Mouse (Mus musculus) embryonic facial prominence, embryonic 10.5 days (tissue): ENCODE measurements at regions not wholly inside any gene's neighbourhood (a gene's known extent, or its start where the extent isn't known, plus 50 kb on each side); places are given as distances from the start of the nearest gene placed in this dataset.
A peak's percentile ranks its signal among the peaks of the same experiment; 100 is the strongest.

Source experiments
- DNase-seq: peaks from one replicate; pipeline ENCODE4 v3.0.0-alpha.2; 2017; ENCODE audit warnings: low spot score
- H3K27ac ChIP-seq: fragments of 300-500 bp; sonication (generic); replicated peaks from 2 replicates; pipeline ENCODE4 v1.5.1; 2016; ENCODE audit warnings: mild to moderate bottlenecking
- H3K27me3 ChIP-seq: fragments of 300-500 bp; sonication (generic); replicated peaks from 2 replicates; pipeline ENCODE4 v1.6.1; 2016; ENCODE audit warnings: low read depth, mild to moderate bottlenecking; ENCODE audit not compliant: poor library complexity, severe bottlenecking
- H3K36me3 ChIP-seq: fragments of 300-500 bp; sonication (generic); replicated peaks from 2 replicates; pipeline ENCODE4 v1.6.1; 2016; ENCODE audit warnings: mild to moderate bottlenecking, moderate library complexity
- H3K4me1 ChIP-seq: fragments of 300-500 bp; sonication (generic); 2 replicates; pipeline ENCODE4 v1.6.1; 2016
- H3K4me3 ChIP-seq: fragments of 300-500 bp; sonication (generic); 2 replicates; pipeline ENCODE4 v1.5.1; 2016; ENCODE audit warnings: mild to moderate bottlenecking, moderate library complexity
- H3K9me3 ChIP-seq: fragments of 300-500 bp; sonication (generic); 2 replicates; pipeline ENCODE4 v1.6.1; 2016; ENCODE audit warnings: mild to moderate bottlenecking
- WGBS: fragments of 180-500 bp; shearing (Covaris S2); methylation state at CpG from one replicate; pipeline ENCODE4 v1.1.7; 2016; 5-methylcytosine and 5-hydroxymethylcytosine counted together

DNA sequence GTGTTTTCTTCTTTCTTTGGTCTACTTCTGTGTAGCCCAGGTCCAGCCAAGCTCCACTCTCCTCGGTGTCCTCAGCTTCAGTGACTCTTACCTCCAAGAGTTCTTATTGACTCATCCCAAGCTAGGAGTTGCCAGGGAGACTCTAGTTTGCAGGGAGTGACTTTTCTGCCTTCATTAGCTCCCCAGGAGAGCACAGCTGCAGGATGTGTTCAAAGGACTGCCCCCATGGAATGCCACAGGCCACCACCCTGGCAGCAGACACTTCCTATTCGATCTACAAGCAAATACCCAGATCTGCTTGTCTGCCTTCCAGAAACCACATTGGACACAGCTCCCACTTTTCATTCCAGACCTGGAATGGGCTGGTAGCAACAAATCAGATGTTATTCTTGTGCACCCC is 269.6 kb upstream of the Tnp1 start:
- Histone ChIP-seq H3K4me3 (no peak overlapping the region), H3K27me3 (no peaks in the 10 kb centered on the region), H3K36me3 (no peaks in the 10 kb centered on the region), H3K4me1 (no peaks in the 10 kb centered on the region), H3K9me3 (peaks cover 8% of the 10 kb centered on the region; the same call in 1 of the 2 replicates), H3K27ac (no peak overlapping the region)
- 82% methylated on average over 2 of the region's 2 CpGs for WGBS
- no peak for DNase-seq

DNA sequence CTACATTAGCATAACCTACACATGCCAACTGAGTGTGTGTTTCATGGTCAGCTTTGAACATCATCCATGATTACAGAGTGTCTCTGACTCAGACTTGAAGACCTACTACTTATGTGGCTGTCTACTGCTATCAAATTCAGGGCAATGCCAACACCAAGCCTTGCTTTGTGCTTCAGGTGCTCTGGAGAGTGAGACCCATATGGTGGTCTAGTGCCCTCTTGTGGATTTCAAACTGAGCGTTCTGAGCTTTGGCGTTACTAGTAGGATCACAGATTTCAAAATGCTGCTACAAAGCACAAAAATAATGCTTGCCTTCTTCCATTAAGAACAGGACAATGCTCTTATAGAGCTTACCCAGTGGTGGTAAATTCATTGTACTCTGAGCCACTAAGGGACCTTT is 258.8 kb upstream of the Tnp1 start:
- WGBS, result 32% methylated on average over 2 of the region's 2 CpGs

DNA sequence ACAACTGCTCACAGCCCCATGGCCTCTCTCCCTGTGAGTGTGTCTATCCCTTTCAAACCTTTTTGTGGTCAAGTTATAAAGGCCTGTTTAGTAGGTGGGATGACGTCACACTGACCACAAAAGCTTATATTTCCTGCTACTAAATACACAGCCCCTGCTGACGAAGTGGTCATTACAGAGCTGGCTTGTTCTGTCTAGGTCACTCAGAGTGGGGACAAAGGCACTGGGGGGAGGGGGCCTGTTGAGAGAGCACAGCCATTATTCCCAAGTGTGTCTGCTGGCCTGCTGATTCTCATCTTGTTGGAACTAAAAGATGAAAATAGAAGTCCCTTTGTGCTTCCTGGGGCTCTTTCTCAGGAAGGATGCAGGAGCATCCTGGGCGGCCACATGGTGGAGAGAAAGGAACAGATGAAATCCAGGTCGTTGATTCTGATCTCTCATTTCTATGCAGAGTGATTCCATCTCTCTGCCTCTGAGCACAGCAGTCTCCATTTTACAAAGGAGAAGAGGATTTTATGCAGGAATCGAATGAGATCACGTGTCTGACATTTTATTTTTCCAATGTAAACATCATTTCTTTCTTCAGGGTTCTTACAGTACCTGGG is 255.2 kb upstream of the Tnp1 start:
- Histone ChIP-seq H3K27ac (peak overlapping the region; percentile 45), H3K4me1 (peaks cover 19% of the 10 kb centered on the region)
- DNase-seq, result peak; percentile 57

More for the DNA sequence above, 258.8 kb upstream of the Tnp1 start:
- DNase-seq, result no peak
- H3K4me1 ChIP-seq, result peaks cover 19% of the 10 kb centered on the region
- peaks cover 4% of the 10 kb centered on the region; the same call in 1 of the 2 replicates for H3K27me3 ChIP-seq
- no peak overlapping the region for H3K27ac ChIP-seq
- H3K36me3 ChIP-seq, result no peaks in the 10 kb centered on the region
- no peaks in the 10 kb centered on the region for H3K9me3 ChIP-seq
- H3K4me3 ChIP-seq, result no peak overlapping the region

DNA sequence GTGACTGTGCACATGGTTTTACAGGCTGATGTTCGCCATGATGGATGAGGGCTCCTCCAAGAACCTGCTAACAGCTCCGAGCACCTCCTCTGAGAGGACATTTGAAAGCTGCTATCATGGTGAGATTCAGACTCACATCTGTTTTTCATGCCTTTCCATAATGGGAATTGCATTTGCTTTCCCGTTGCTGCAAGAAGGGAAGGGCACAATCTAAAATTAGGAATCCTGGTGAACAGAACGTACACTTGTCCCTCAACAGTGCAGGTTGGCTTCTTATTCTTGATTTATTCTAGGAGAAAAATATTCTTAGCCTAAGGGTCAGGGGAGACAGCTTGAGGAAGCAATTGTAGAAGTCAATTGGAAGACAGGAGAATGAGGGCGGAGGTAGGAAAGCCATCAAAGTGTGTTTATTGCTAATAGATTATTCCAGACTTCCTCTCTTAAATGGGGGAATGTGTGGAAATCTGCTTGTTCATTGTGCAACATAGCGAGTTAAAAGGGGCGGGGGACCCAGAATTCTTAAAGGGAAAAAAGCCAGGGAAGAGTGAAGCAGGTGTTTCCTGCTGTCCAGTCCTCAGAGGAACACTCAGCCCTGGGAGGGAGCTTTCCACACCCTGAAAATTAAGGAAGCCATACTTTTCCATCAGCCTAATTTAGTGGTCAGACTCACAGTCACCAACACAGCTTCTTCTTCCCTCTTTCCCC is 253.5 kb upstream of the Tnp1 start:
- Histone ChIP-seq H3K4me3 (no peak overlapping the region), H3K36me3 (no peaks in the 10 kb centered on the region), H3K9me3 (no peaks in the 10 kb centered on the region), H3K4me1 (peaks cover 24% of the 10 kb centered on the region), H3K27me3 (0 out of 2 replicates have a peak, but pooled peaks cover 8% of the 10 kb centered on the region), H3K27ac (no peak overlapping the region)
- no peak for DNase-seq
- WGBS, result 84% methylated on average over 7 of the region's 7 CpGs

More for the DNA sequence above, 255.2 kb upstream of the Tnp1 start:
- Histone ChIP-seq H3K4me3 (no peak overlapping the region), H3K27me3 (peaks cover 3% of the 10 kb centered on the region; the same call in 1 of the 2 replicates), H3K9me3 (no peaks in the 10 kb centered on the region), H3K36me3 (no peaks in the 10 kb centered on the region)
- 39% methylated on average over 6 of the region's 6 CpGs for WGBS

DNA sequence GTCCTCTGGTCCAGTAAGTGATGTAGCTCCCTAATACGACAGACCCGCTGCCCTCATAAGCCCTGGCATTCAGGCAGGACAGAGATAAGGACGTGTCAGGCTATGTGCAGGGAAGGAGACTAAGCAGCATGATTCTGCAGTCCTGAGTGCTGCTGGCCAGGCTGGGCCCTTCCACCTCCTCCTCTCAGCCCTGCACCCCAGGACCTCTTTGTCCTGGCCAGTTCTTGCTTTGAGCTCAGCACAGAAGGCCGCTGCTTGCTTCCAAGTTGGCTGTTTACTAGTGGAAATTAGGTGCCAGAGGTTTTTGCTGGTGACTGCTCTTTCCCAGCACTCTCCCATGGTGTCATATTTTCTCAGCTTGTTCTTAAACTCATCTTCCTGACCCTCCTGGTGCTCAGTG is 249.3 kb upstream of the Tnp1 start:
- WGBS, result 52% methylated on average over 4 of the region's 4 CpGs
- Histone ChIP-seq H3K4me1 (peaks cover 5% of the 10 kb centered on the region; the same call in 1 of the 2 replicates), H3K9me3 (no peaks in the 10 kb centered on the region), H3K27ac (no peak overlapping the region), H3K4me3 (no peak overlapping the region), H3K36me3 (no peaks in the 10 kb centered on the region), H3K27me3 (0 out of 2 replicates have a peak, but pooled peaks cover 17% of the 10 kb centered on the region)
- no peak for DNase-seq

DNA sequence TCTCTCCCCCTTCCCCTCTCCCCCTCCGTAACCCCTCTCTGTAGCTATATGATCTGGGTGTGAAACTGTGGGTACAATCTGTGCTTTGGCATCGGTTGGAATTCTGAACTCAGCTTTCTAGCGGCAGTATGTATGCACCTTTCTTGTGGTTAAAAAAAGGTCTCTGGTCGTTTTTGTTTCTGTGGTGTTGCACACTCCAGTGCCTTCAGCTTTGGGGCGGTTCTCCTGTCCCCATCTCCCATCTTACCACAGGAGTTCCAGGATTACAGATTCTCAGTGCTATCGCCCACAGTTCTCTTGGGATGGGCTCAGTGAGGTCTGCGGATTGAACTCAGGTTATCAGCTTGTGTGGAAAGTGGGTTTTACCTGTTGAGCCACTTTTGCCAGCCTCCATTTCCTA is 248.5 kb upstream of the Tnp1 start:
- H3K36me3 ChIP-seq, result no peaks in the 10 kb centered on the region
- H3K9me3 ChIP-seq, result no peaks in the 10 kb centered on the region
- 0 out of 2 replicates have a peak, but pooled peaks cover 17% of the 10 kb centered on the region for H3K27me3 ChIP-seq
- H3K4me1 ChIP-seq, result peaks cover 5% of the 10 kb centered on the region; the same call in 1 of the 2 replicates
- 74% methylated on average over 7 of the region's 7 CpGs for WGBS
- H3K4me3 ChIP-seq, result no peak overlapping the region
- DNase-seq, result no peak
- no peak overlapping the region for H3K27ac ChIP-seq

DNA sequence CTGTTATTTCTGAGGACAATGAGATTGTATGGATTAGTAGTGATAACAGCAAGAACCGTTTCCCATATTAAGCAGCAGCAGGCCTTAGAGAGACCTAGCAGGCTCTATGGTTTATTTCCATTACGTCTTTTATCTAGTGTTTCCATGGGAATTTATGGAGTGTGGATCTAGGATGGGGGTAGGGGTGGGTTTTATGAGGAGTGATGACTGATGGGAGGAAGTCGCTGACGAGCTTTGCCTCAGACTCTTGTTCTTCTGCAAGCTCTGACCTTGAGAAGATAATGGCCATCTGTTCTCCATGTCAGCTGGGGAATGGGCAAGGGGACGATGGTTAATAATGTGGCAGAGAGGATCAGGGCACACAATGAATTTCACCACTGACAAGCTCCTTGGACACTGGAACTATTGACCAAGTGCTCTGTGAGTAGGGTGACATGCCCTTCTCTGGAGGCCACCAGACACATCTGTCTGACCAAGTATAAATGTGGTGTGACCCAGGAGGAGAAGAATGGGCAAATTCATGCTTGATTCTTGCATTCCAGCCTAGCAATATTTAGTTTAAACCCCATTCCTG is 243.9 kb upstream of the Tnp1 start:
- Histone ChIP-seq H3K4me1 (peaks cover 6% of the 10 kb centered on the region; the same call in 1 of the 2 replicates), H3K27ac (no peak overlapping the region), H3K36me3 (no peaks in the 10 kb centered on the region), H3K4me3 (no peak overlapping the region), H3K9me3 (no peaks in the 10 kb centered on the region), H3K27me3 (peaks cover 40% of the 10 kb centered on the region)
- DNase-seq, result no peak
- WGBS, result 76% methylated on average over 5 of the region's 5 CpGs

DNA sequence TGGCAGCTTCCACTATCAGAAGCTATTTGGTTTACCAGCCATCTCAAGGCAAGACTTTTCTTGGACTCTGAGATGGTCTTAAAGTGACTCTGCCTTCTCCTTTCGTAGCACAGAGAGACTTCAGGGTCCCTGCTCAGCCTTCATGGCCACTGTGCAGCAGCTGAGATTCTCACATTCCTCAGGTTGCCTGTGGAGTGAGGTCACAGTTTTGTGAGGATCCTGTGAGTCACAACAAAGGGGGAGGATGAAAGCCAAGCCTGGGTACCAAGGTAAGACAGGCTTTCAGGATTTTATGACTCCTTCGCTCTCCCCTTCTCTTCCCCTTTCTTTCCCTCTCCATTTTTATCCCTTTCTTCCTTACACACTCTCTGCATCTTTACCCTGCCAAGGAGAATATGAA is 241.6 kb upstream of the Tnp1 start:
- no peak for DNase-seq
- Histone ChIP-seq H3K27me3 (peaks cover 48% of the 10 kb centered on the region), H3K27ac (no peak overlapping the region), H3K9me3 (no peaks in the 10 kb centered on the region), H3K4me3 (no peak overlapping the region), H3K36me3 (no peaks in the 10 kb centered on the region), H3K4me1 (peaks cover 11% of the 10 kb centered on the region)
- 80% methylated on average over 2 of the region's 2 CpGs for WGBS

DNA sequence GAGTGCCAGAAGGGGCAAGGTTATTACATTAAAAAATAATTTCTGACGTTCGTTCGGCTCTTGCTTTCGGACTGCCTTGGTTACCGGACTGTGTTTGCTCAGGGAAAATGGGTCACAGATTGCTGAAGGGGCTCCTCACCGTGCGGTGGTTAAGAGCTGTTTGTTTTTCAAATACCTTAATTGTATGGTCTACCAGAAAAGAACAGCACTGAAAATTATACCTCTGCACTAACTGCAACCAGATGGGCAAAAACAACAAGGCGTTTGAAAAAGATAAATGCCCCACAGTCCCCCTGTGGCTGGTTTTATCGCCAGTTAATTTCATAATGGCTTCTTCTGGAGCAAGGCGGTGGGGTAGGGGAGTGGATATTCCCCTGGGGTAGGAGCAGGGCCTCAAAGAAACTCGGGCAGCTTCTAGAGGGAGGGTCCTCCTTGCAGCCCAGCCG is 236.2 kb upstream of the Tnp1 start:
- peak; percentile 76 for DNase-seq
- Histone ChIP-seq H3K9me3 (no peaks in the 10 kb centered on the region), H3K36me3 (no peaks in the 10 kb centered on the region), H3K4me3 (peak overlapping the region; percentile 26), H3K4me1 (peaks cover 34% of the 10 kb centered on the region), H3K27me3 (peaks cover 54% of the 10 kb centered on the region), H3K27ac (peak overlapping the region; percentile 75)
- WGBS, result 21% methylated on average over 12 of the region's 12 CpGs

DNA sequence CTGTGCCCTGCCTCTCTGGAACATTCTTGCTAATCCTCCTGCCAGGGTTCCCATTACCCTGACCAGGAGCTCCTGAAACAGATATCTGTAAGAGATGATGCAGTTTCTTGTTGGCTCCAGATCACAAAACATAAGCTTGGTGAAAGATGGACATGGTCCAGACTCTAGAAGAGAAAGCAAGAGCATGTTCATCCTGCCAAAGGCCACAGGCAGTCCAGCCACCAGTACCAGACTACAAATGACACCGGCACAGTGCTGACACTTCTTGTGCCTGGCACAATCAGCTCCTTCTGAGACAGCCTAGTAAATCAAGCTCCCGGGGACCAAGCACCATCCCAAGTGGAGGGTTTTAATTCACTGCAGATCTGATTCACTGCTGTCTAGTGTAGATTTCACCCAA is 228.3 kb upstream of the Tnp1 start:
- no peak overlapping the region for H3K4me3 ChIP-seq
- H3K4me1 ChIP-seq, result peaks cover 22% of the 10 kb centered on the region
- H3K27ac ChIP-seq, result no peak overlapping the region
- 83% methylated on average over 2 of the region's 2 CpGs for WGBS
- no peaks in the 10 kb centered on the region for H3K36me3 ChIP-seq
- H3K9me3 ChIP-seq, result no peaks in the 10 kb centered on the region
- no peak for DNase-seq
- H3K27me3 ChIP-seq, result peaks cover 7% of the 10 kb centered on the region; the same call in 1 of the 2 replicates

DNA sequence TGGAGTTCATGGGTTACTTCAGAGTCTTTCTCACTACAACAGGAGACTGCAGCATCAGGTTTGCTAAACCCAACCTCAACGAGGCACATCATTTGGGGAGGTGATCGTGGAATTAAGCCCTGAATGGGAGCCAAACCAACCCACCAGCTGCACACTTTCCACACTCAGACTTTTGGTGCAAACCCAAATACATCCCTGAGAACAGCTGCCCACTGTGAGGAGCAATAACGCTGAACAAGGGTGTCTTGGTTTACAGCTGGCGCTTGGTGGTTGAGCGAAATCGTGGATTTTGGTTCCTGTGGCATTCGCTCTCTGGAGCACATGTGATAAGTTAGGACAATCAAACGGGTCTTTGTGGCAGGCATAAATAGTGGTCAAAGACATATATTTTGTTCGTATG is 226.6 kb upstream of the Tnp1 start:
- H3K4me1 ChIP-seq, result peaks cover 17% of the 10 kb centered on the region
- WGBS, result 89% methylated on average over 9 of the region's 9 CpGs

DNA sequence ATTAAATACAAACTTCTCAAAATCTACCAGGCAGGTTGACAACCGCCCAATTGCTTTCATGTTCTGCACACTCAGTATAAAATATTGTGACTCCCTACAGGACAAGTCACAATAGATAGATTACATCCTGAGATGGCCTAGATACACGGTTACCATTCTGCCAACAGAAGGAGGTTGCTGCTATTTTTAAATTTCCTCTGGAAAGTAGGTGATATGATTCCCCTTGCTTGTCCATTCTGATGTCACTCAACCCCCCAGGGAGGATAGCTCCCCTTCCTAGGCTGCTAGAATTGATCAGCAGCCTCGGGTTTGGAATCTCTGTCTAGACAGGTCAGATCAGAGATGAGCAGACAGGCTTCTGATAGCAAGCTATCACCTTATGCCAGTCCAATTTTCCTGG is 221.2 kb upstream of the Tnp1 start:
- 0 out of 2 replicates have a peak, but pooled peaks cover 3% of the 10 kb centered on the region for H3K4me1 ChIP-seq
- WGBS, result 84% methylated on average over 3 of the region's 3 CpGs
- no peak for DNase-seq
- H3K27me3 ChIP-seq, result no peaks in the 10 kb centered on the region
- no peak overlapping the region for H3K4me3 ChIP-seq
- no peaks in the 10 kb centered on the region for H3K9me3 ChIP-seq
- no peak overlapping the region for H3K27ac ChIP-seq
- H3K36me3 ChIP-seq, result no peaks in the 10 kb centered on the region

More for the DNA sequence above, 226.6 kb upstream of the Tnp1 start:
- Histone ChIP-seq H3K27ac (no peak overlapping the region), H3K27me3 (peaks cover 4% of the 10 kb centered on the region; the same call in 1 of the 2 replicates), H3K9me3 (no peaks in the 10 kb centered on the region), H3K36me3 (no peaks in the 10 kb centered on the region), H3K4me3 (no peak overlapping the region)
- no peak for DNase-seq
